In the genomic region with DNA sequence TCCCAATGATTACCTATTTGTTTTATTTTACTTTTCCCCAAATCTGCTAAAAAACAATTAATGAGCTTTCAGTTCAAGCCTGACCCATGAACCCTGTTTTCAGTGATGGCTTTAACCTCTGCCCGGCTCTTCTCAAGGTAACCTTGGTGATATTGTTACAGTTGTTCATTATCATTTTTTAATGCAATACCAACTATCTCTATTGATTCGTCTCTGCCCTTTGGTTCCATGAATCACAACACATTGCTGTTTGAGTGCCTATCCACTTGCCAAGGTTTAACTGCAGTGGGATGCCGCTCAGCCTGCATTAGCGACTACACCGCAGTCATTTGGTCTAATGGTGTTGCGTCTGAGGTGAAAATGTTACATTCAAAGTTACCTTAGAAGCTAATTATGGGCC, we compare ENCODE assay signal across 30 mouse cellular contexts.
"Had no signal": no experiment of that assay in that cellular context is flagged by ENCODE, and none has a peak within 500 bp of the region (broad histone marks: within the 10 kb centered on the region; RNA-seq: fewer than 3 reads in every experiment).

No protein-coding gene starts in this region.

- H3K27ac ChIP-seq: left cerebral cortex, adult 2 months; limb, embryonic 10.5 days; limb, embryonic 12.5 days; limb, embryonic 13.5 days; limb, embryonic 15.5 days; liver, embryonic 12.5 days; liver, embryonic 13.5 days; liver, embryonic 14.5 days; liver, embryonic 15.5 days; lung, embryonic 15.5 days; macrophage; midbrain, embryonic 10.5 days; midbrain, embryonic 12.5 days; midbrain, embryonic 13.5 days; neural tube, embryonic 12.5 days had no signal

- H3K36me3 ChIP-seq: limb, embryonic 10.5 days; limb, embryonic 12.5 days; limb, embryonic 13.5 days; limb, embryonic 15.5 days; liver, embryonic 12.5 days; liver, embryonic 13.5 days; liver, embryonic 15.5 days; lung, embryonic 15.5 days; midbrain, embryonic 10.5 days; midbrain, embryonic 12.5 days; midbrain, embryonic 13.5 days; neural tube, embryonic 12.5 days had no signal

- H3K4me3 ChIP-seq: left cerebral cortex, adult 2 months; limb, embryonic 10.5 days; limb, embryonic 12.5 days; limb, embryonic 13.5 days; limb, embryonic 15.5 days; liver, embryonic 12.5 days; liver, embryonic 13.5 days; liver, embryonic 15.5 days; lung, embryonic 15.5 days; megakaryocyte, embryonic 14.5 days; midbrain, embryonic 10.5 days; midbrain, embryonic 12.5 days; midbrain, embryonic 13.5 days; myocyte; neural tube, embryonic 12.5 days had no signal

- DNase-seq: left cerebral cortex, postnatal 4 days; liver; liver, embryonic 13.5 days; liver, postnatal 0 days; lung, adult 18-20 months; lung, adult 2 months; lung, embryonic 14.5 days; lung, postnatal 10 days; lung, postnatal 14 days; lung, postnatal 36 days; lung, postnatal 4 days; midbrain, embryonic 14.5 days had no signal

- H3K27me3 ChIP-seq: limb, embryonic 15.5 days; liver, embryonic 12.5 days; liver, embryonic 13.5 days; liver, embryonic 15.5 days; lung, embryonic 15.5 days; megakaryocyte, embryonic 14.5 days; midbrain, embryonic 12.5 days; midbrain, embryonic 13.5 days; neural tube, embryonic 12.5 days had no signal

- H3K9ac ChIP-seq: limb, embryonic 12.5 days; limb, embryonic 13.5 days; limb, embryonic 15.5 days; liver, embryonic 12.5 days; liver, embryonic 13.5 days; liver, embryonic 14.5 days; liver, embryonic 15.5 days; liver, postnatal 0 days; lung, embryonic 14.5 days; lung, embryonic 15.5 days; midbrain, embryonic 12.5 days; midbrain, embryonic 13.5 days; neural tube, embryonic 12.5 days had no signal

- H3K9me3 ChIP-seq: limb, embryonic 10.5 days; limb, embryonic 12.5 days; limb, embryonic 13.5 days; limb, embryonic 15.5 days; liver, embryonic 15.5 days; lung, embryonic 15.5 days; midbrain, embryonic 10.5 days; midbrain, embryonic 12.5 days; neural tube, embryonic 12.5 days had no signal

- ATAC-seq: liver, embryonic 12.5 days; liver, postnatal 0 days; lung, postnatal 0 days; midbrain, embryonic 13.5 days; midbrain, embryonic 16.5 days had no signal

- H3K4me2 ChIP-seq: limb, embryonic 12.5 days; limb, embryonic 13.5 days; limb, embryonic 15.5 days; liver, embryonic 12.5 days; liver, embryonic 13.5 days; liver, embryonic 15.5 days; lung, embryonic 14.5 days; lung, embryonic 15.5 days; midbrain, embryonic 12.5 days; midbrain, embryonic 13.5 days; neural tube, embryonic 12.5 days had no signal

- H3K4me1 ChIP-seq: limb, embryonic 12.5 days; limb, embryonic 13.5 days; limb, embryonic 15.5 days; liver, embryonic 12.5 days; liver, embryonic 13.5 days; liver, embryonic 15.5 days; lung, embryonic 15.5 days; megakaryocyte, embryonic 14.5 days; midbrain, embryonic 10.5 days; midbrain, embryonic 12.5 days; midbrain, embryonic 13.5 days; neural tube, embryonic 12.5 days had no signal
